Mouse (Mus musculus) spleen, adult 2 months (tissue): Measurements from ENCODE around the gene Wasf2.

Experiments
- CTCF ChIP-seq: fragments of 200-500 bp; IDR thresholded peaks from 2 replicates; pipeline ENCODE4 v1.5.1; 2011; ENCODE audit warnings: mild to moderate bottlenecking, inconsistent platforms; ENCODE audit not compliant: insufficient read depth, insufficient read length, insufficient replicate concordance; ENCODE audit errors: extremely low read depth
- POLR2A ChIP-seq: fragments of 200-500 bp; IDR thresholded peaks from 2 replicates; pipeline ENCODE4 v1.6.1; 2011; ENCODE audit warnings: low read depth, low read length, inconsistent platforms

DNA sequence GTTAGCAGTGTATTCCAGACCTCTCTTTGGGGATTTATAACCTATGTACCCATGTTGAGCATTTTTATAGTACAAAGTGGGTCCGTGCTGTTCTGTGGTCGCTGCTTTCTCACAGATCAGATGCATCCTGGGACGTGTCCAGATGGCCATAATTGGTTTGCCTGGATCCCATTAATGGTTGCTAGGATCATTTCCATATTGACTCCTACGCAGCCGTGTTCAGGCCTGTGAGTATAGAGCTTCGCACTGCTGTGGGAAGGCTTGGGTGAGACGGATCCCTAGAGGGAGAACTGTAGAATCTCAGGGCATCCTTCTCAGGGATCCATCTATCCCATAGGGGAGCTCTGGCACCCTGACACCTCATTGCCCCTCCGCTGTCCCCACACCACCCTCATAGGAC, 99.3 kb downstream of the Wasf2 start:
- no peak for TF ChIP-seq CTCF
- no peak for TF ChIP-seq POLR2A
